Mouse (Mus musculus): ENCODE data around the gene 2410002F23Rik. TPM values are rescaled to one million over a fixed set of nuclear protein-coding genes. Genes with fewer than 3 reads are reported as not detected.

The 2410002F23Rik gene
- polyA plus RNA-seq, 1 experiment from 2014 or later = 123 TPM

GRCm38 (mm10) chr7:44235909-44236308 lies 10.6 kb upstream of the 2410002F23Rik start, which contains the start of gene Gm36864:
TSS of gene Gm36864 (plus strand) at chr7:44236177.
- H3K9me3 ChIP-seq (ENCODE audit: control insufficient read depth, low read depth, low read length) = no peaks in the 10 kb centered on the region
- ATAC-seq (ENCODE audit: insufficient number of reproducible peaks, insufficient read depth, low FRiP score, low read depth) = no peak
- no peak within 1 kb of the TSS for H3K27ac ChIP-seq (ENCODE audit: low read length)
- no peak within 1 kb of the TSS for H3K4me2 ChIP-seq (replicated peaks; ENCODE audit: low read depth, low read length)
- no peaks in the 10 kb centered on the region for H3K36me3 ChIP-seq (ENCODE audit: control insufficient read depth, insufficient read depth, low read length)
- no peak within 1 kb of the TSS for H3K9ac ChIP-seq (replicated peaks; ENCODE audit: low read depth, low read length)
- H3K4me3 ChIP-seq (ENCODE audit: low read depth, low read length) = no peak within 1 kb of the TSS
- no peaks in the 10 kb centered on the region for H3K4me1 ChIP-seq (ENCODE audit: control insufficient read depth, insufficient read depth, low read length)
- 83% methylated on average over 3 of the region's 3 CpGs for WGBS
- H3K27me3 ChIP-seq (ENCODE audit: control insufficient read depth, insufficient read depth, low read length) = no peaks in the 10 kb centered on the region

- H3K36me3 ChIP-seq (ENCODE audit: control insufficient read depth, insufficient read depth, low read length) = no peaks in the 10 kb centered on the region
- H3K4me1 ChIP-seq (ENCODE audit: control insufficient read depth, insufficient read depth, low read length) = no peaks in the 10 kb centered on the region
- H3K4me3 ChIP-seq (ENCODE audit: low read depth, low read length) = no peak overlapping the region
- no peak overlapping the region for H3K9ac ChIP-seq (replicated peaks; ENCODE audit: low read depth, low read length)
- WGBS = 46% methylated on average over 2 of the region's 2 CpGs
- no peaks in the 10 kb centered on the region for H3K27me3 ChIP-seq (ENCODE audit: control insufficient read depth, insufficient read depth, low read length)
- ATAC-seq (ENCODE audit: insufficient number of reproducible peaks, insufficient read depth, low FRiP score, low read depth) = no peak
- H3K9me3 ChIP-seq (ENCODE audit: control insufficient read depth, low read depth, low read length) = no peaks in the 10 kb centered on the region
- no peak overlapping the region for H3K4me2 ChIP-seq (replicated peaks; ENCODE audit: low read depth, low read length)
- H3K27ac ChIP-seq (ENCODE audit: low read length) = no peak overlapping the region
Observed at GRCm38 (mm10) chr7:44239913-44240312, 6.6 kb upstream of the 2410002F23Rik start.

- Histone ChIP-seq H3K36me3 (ENCODE audit: control insufficient read depth, insufficient read depth, low read length) (no peaks in the 10 kb centered on the region), H3K4me2 (replicated peaks; ENCODE audit: low read depth, low read length) (no peak overlapping the region), H3K9me3 (ENCODE audit: control insufficient read depth, low read depth, low read length) (no peaks in the 10 kb centered on the region), H3K4me1 (ENCODE audit: control insufficient read depth, insufficient read depth, low read length) (peaks cover 5% of the 10 kb centered on the region; the same call in 1 of the 2 replicates), H3K27ac (ENCODE audit: low read length) (no peak overlapping the region), H3K9ac (replicated peaks; ENCODE audit: low read depth, low read length) (no peak overlapping the region), H3K27me3 (ENCODE audit: control insufficient read depth, insufficient read depth, low read length) (no peaks in the 10 kb centered on the region), H3K4me3 (ENCODE audit: low read depth, low read length) (no peak overlapping the region)
- 29% methylated on average over 1 of the region's 1 CpGs for WGBS
- ATAC-seq (ENCODE audit: insufficient number of reproducible peaks, insufficient read depth, low FRiP score, low read depth) = no peak
Observed at GRCm38 (mm10) chr7:44240712-44241111, 5.8 kb upstream of the 2410002F23Rik start.

- Histone ChIP-seq H3K36me3 (ENCODE audit: control insufficient read depth, insufficient read depth, low read length) (no peaks in the 10 kb centered on the region), H3K4me2 (replicated peaks; ENCODE audit: low read depth, low read length) (no peak overlapping the region), H3K27ac (ENCODE audit: low read length) (no peak overlapping the region), H3K4me3 (ENCODE audit: low read depth, low read length) (no peak overlapping the region), H3K9me3 (ENCODE audit: control insufficient read depth, low read depth, low read length) (no peaks in the 10 kb centered on the region), H3K9ac (replicated peaks; ENCODE audit: low read depth, low read length) (no peak overlapping the region), H3K27me3 (ENCODE audit: control insufficient read depth, insufficient read depth, low read length) (no peaks in the 10 kb centered on the region), H3K4me1 (ENCODE audit: control insufficient read depth, insufficient read depth, low read length) (peaks cover 5% of the 10 kb centered on the region; the same call in 1 of the 2 replicates)
- WGBS = 68% methylated on average over 2 of the region's 2 CpGs
- ATAC-seq (ENCODE audit: insufficient number of reproducible peaks, insufficient read depth, low FRiP score, low read depth) = no peak
Observed at GRCm38 (mm10) chr7:44241163-44241562, 5.4 kb upstream of the 2410002F23Rik start.

- 53% methylated on average over 1 of the region's 1 CpGs for WGBS
- H3K27ac ChIP-seq (ENCODE audit: low read length) = no peak overlapping the region
- no peak for ATAC-seq (ENCODE audit: insufficient number of reproducible peaks, insufficient read depth, low FRiP score, low read depth)
- H3K4me1 ChIP-seq (ENCODE audit: control insufficient read depth, insufficient read depth, low read length) = peaks cover 16% of the 10 kb centered on the region; the same call in 1 of the 2 replicates
- H3K4me3 ChIP-seq (ENCODE audit: low read depth, low read length) = no peak overlapping the region
- no peak overlapping the region for H3K9ac ChIP-seq (replicated peaks; ENCODE audit: low read depth, low read length)
- no peaks in the 10 kb centered on the region for H3K27me3 ChIP-seq (ENCODE audit: control insufficient read depth, insufficient read depth, low read length)
- H3K36me3 ChIP-seq (ENCODE audit: control insufficient read depth, insufficient read depth, low read length) = peaks cover 9% of the 10 kb centered on the region; the same call in 1 of the 2 replicates
- no peaks in the 10 kb centered on the region for H3K9me3 ChIP-seq (ENCODE audit: control insufficient read depth, low read depth, low read length)
- no peak overlapping the region for H3K4me2 ChIP-seq (replicated peaks; ENCODE audit: low read depth, low read length)
Observed at GRCm38 (mm10) chr7:44244080-44244479, 2.4 kb upstream of the 2410002F23Rik start.

GRCm38 (mm10) chr7:44246984-44247470 lies 505 bp downstream of the 2410002F23Rik start:
- Histone ChIP-seq H3K4me3 (ENCODE audit: low read depth, low read length) (peak overlapping the region; percentile 77), H3K9ac (replicated peaks; ENCODE audit: low read depth, low read length) (peak overlapping the region; percentile 87), H3K27me3 (ENCODE audit: control insufficient read depth, insufficient read depth, low read length) (no peaks in the 10 kb centered on the region), H3K36me3 (ENCODE audit: control insufficient read depth, insufficient read depth, low read length) (peaks cover 32% of the 10 kb centered on the region), H3K27ac (ENCODE audit: low read length) (peak overlapping the region; percentile 93), H3K4me1 (ENCODE audit: control insufficient read depth, insufficient read depth, low read length) (peaks cover 16% of the 10 kb centered on the region; the same call in 1 of the 2 replicates), H3K4me2 (replicated peaks; ENCODE audit: low read depth, low read length) (peak overlapping the region; percentile 84), H3K9me3 (ENCODE audit: control insufficient read depth, low read depth, low read length) (no peaks in the 10 kb centered on the region)
- peak; percentile 14; the same call in 1 of the 2 replicates for ATAC-seq (ENCODE audit: insufficient number of reproducible peaks, insufficient read depth, low FRiP score, low read depth)
- 0% methylated on average over 22 of the region's 23 CpGs for WGBS

- Histone ChIP-seq H3K4me2 (replicated peaks; ENCODE audit: low read depth, low read length) (peak overlapping the region; percentile 84), H3K27ac (ENCODE audit: low read length) (no peak overlapping the region), H3K27me3 (ENCODE audit: control insufficient read depth, insufficient read depth, low read length) (no peaks in the 10 kb centered on the region), H3K4me1 (ENCODE audit: control insufficient read depth, insufficient read depth, low read length) (peaks cover 16% of the 10 kb centered on the region; the same call in 1 of the 2 replicates), H3K9me3 (ENCODE audit: control insufficient read depth, low read depth, low read length) (no peaks in the 10 kb centered on the region), H3K9ac (replicated peaks; ENCODE audit: low read depth, low read length) (no peak overlapping the region; the same call in 1 of the 2 replicates), H3K36me3 (ENCODE audit: control insufficient read depth, insufficient read depth, low read length) (peaks cover 42% of the 10 kb centered on the region), H3K4me3 (ENCODE audit: low read depth, low read length) (peak overlapping the region; percentile 77)
- ATAC-seq (ENCODE audit: insufficient number of reproducible peaks, insufficient read depth, low FRiP score, low read depth) = no peak
- 78% methylated on average over 2 of the region's 2 CpGs for WGBS
Observed at GRCm38 (mm10) chr7:44247971-44248370, 1.4 kb downstream of the 2410002F23Rik start.

GRCm38 (mm10) chr7:44249248-44249647 lies 2.7 kb downstream of the 2410002F23Rik start:
- Histone ChIP-seq H3K4me1 (ENCODE audit: control insufficient read depth, insufficient read depth, low read length) (peaks cover 16% of the 10 kb centered on the region; the same call in 1 of the 2 replicates), H3K27me3 (ENCODE audit: control insufficient read depth, insufficient read depth, low read length) (no peaks in the 10 kb centered on the region), H3K9ac (replicated peaks; ENCODE audit: low read depth, low read length) (no peak overlapping the region), H3K9me3 (ENCODE audit: control insufficient read depth, low read depth, low read length) (no peaks in the 10 kb centered on the region), H3K36me3 (ENCODE audit: control insufficient read depth, insufficient read depth, low read length) (peaks cover 44% of the 10 kb centered on the region), H3K4me2 (replicated peaks; ENCODE audit: low read depth, low read length) (no peak overlapping the region), H3K27ac (ENCODE audit: low read length) (no peak overlapping the region), H3K4me3 (ENCODE audit: low read depth, low read length) (no peak overlapping the region)
- WGBS = 90% methylated on average over 4 of the region's 4 CpGs
- ATAC-seq (ENCODE audit: insufficient number of reproducible peaks, insufficient read depth, low FRiP score, low read depth) = no peak
